Mouse (Mus musculus): ENCODE measurements around the gene Abhd14b. TPM values are rescaled to one million over a fixed set of nuclear protein-coding genes. Genes with fewer than 3 reads are reported as not detected.
A peak's percentile ranks its signal among the peaks of the same experiment; 100 is the strongest.

Gene Abhd14b
- polyA plus RNA-seq, 1 experiment from 2014 or later, result 28.3 TPM

GRCm38 (mm10) chr9:106461026-106461415 lies 13.8 kb downstream of the Abhd14b start:
- no peak overlapping the region for H3K4me2 ChIP-seq (ENCODE audit: low read depth, low read length)
- H3K9me3 ChIP-seq (replicated peaks; ENCODE audit: control insufficient read depth, low read length), result no peaks in the 10 kb centered on the region
- WGBS, result 89% methylated on average over 9 of the region's 9 CpGs
- no peak overlapping the region for H3K4me3 ChIP-seq (replicated peaks; ENCODE audit: low read length)
- ATAC-seq (ENCODE audit: insufficient read depth, low FRiP score), result no peak
- H3K9ac ChIP-seq (ENCODE audit: low read length), result no peak overlapping the region
- no peaks in the 10 kb centered on the region; the same call in 1 of the 2 replicates for H3K27me3 ChIP-seq (ENCODE audit: control insufficient read depth, insufficient read depth, low read length)
- peaks cover 18% of the 10 kb centered on the region for H3K4me1 ChIP-seq (ENCODE audit: control insufficient read depth, insufficient read depth, low read length)
- H3K27ac ChIP-seq (ENCODE audit: low read length), result no peak overlapping the region
- peaks cover 14% of the 10 kb centered on the region for H3K36me3 ChIP-seq (ENCODE audit: control insufficient read depth, insufficient read depth, low read length)

- no peak for ATAC-seq (ENCODE audit: insufficient read depth, low FRiP score)
- peaks cover 9% of the 10 kb centered on the region for H3K4me1 ChIP-seq (ENCODE audit: control insufficient read depth, insufficient read depth, low read length)
- H3K4me3 ChIP-seq (replicated peaks; ENCODE audit: low read length), result no peak overlapping the region
- 81% methylated on average over 16 of the region's 16 CpGs for WGBS
- no peaks in the 10 kb centered on the region; the same call in 1 of the 2 replicates for H3K27me3 ChIP-seq (ENCODE audit: control insufficient read depth, insufficient read depth, low read length)
- no peak overlapping the region for H3K4me2 ChIP-seq (ENCODE audit: low read depth, low read length)
- no peak overlapping the region for H3K27ac ChIP-seq (ENCODE audit: low read length)
- H3K36me3 ChIP-seq (ENCODE audit: control insufficient read depth, insufficient read depth, low read length), result peaks cover 14% of the 10 kb centered on the region
- H3K9me3 ChIP-seq (replicated peaks; ENCODE audit: control insufficient read depth, low read length), result no peaks in the 10 kb centered on the region
- no peak overlapping the region for H3K9ac ChIP-seq (ENCODE audit: low read length)
Observed at GRCm38 (mm10) chr9:106461641-106462429, 14.6 kb downstream of the Abhd14b start.

GRCm38 (mm10) chr9:106462430-106462800 lies 15.2 kb downstream of the Abhd14b start:
- no peaks in the 10 kb centered on the region; the same call in 1 of the 2 replicates for H3K27me3 ChIP-seq (ENCODE audit: control insufficient read depth, insufficient read depth, low read length)
- no peak overlapping the region for H3K4me3 ChIP-seq (replicated peaks; ENCODE audit: low read length)
- no peak overlapping the region for H3K4me2 ChIP-seq (ENCODE audit: low read depth, low read length)
- no peak overlapping the region for H3K27ac ChIP-seq (ENCODE audit: low read length)
- WGBS, result 95% methylated on average over 12 of the region's 12 CpGs
- H3K36me3 ChIP-seq (ENCODE audit: control insufficient read depth, insufficient read depth, low read length), result peaks cover 14% of the 10 kb centered on the region
- no peaks in the 10 kb centered on the region for H3K9me3 ChIP-seq (replicated peaks; ENCODE audit: control insufficient read depth, low read length)
- no peak overlapping the region for H3K9ac ChIP-seq (ENCODE audit: low read length)
- peaks cover 7% of the 10 kb centered on the region; the same call in 1 of the 2 replicates for H3K4me1 ChIP-seq (ENCODE audit: control insufficient read depth, insufficient read depth, low read length)
- no peak for ATAC-seq (ENCODE audit: insufficient read depth, low FRiP score)

GRCm38 (mm10) chr9:106463122-106464063 lies 16.1 kb downstream of the Abhd14b start:
- no peaks in the 10 kb centered on the region for H3K9me3 ChIP-seq (replicated peaks; ENCODE audit: control insufficient read depth, low read length)
- H3K4me3 ChIP-seq (replicated peaks; ENCODE audit: low read length), result no peak overlapping the region
- no peak overlapping the region for H3K27ac ChIP-seq (ENCODE audit: low read length)
- ATAC-seq (ENCODE audit: insufficient read depth, low FRiP score), result no peak
- H3K9ac ChIP-seq (ENCODE audit: low read length), result no peak overlapping the region
- peaks cover 7% of the 10 kb centered on the region; the same call in 1 of the 2 replicates for H3K4me1 ChIP-seq (ENCODE audit: control insufficient read depth, insufficient read depth, low read length)
- 87% methylated on average over 21 of the region's 21 CpGs for WGBS
- peaks cover 14% of the 10 kb centered on the region for H3K36me3 ChIP-seq (ENCODE audit: control insufficient read depth, insufficient read depth, low read length)
- no peaks in the 10 kb centered on the region; the same call in 1 of the 2 replicates for H3K27me3 ChIP-seq (ENCODE audit: control insufficient read depth, insufficient read depth, low read length)
- H3K4me2 ChIP-seq (ENCODE audit: low read depth, low read length), result no peak overlapping the region

- peak; percentile 70 for ATAC-seq (ENCODE audit: insufficient read depth, low FRiP score)
- H3K9ac ChIP-seq (ENCODE audit: low read length), result peak overlapping the region; percentile 81
- no peaks in the 10 kb centered on the region; the same call in 1 of the 2 replicates for H3K27me3 ChIP-seq (ENCODE audit: control insufficient read depth, insufficient read depth, low read length)
- H3K9me3 ChIP-seq (replicated peaks; ENCODE audit: control insufficient read depth, low read length), result no peaks in the 10 kb centered on the region
- H3K4me3 ChIP-seq (replicated peaks; ENCODE audit: low read length), result peak overlapping the region; percentile 56
- H3K4me2 ChIP-seq (ENCODE audit: low read depth, low read length), result peak overlapping the region; percentile 99
- peaks cover 7% of the 10 kb centered on the region; the same call in 1 of the 2 replicates for H3K4me1 ChIP-seq (ENCODE audit: control insufficient read depth, insufficient read depth, low read length)
- H3K27ac ChIP-seq (ENCODE audit: low read length), result no peak overlapping the region
- H3K36me3 ChIP-seq (ENCODE audit: control insufficient read depth, insufficient read depth, low read length), result peaks cover 14% of the 10 kb centered on the region
- 3% methylated on average over 99 of the region's 99 CpGs for WGBS
Observed at GRCm38 (mm10) chr9:106464751-106465541, 17.7 kb downstream of the Abhd14b start.

GRCm38 (mm10) chr9:106465571-106466200 lies 18.4 kb downstream of the Abhd14b start, which contains the start of gene Gpr62:
Gpr62 (minus strand) TSS chr9:106465938.
- Histone ChIP-seq H3K27me3 (ENCODE audit: control insufficient read depth, insufficient read depth, low read length) (no peaks in the 10 kb centered on the region; the same call in 1 of the 2 replicates), H3K36me3 (ENCODE audit: control insufficient read depth, insufficient read depth, low read length) (peaks cover 12% of the 10 kb centered on the region), H3K9me3 (replicated peaks; ENCODE audit: control insufficient read depth, low read length) (no peaks in the 10 kb centered on the region), H3K27ac (ENCODE audit: low read length) (no peak within 1 kb of the TSS), H3K4me1 (ENCODE audit: control insufficient read depth, insufficient read depth, low read length) (peaks cover 7% of the 10 kb centered on the region; the same call in 1 of the 2 replicates), H3K4me3 (replicated peaks; ENCODE audit: low read length) (peak within 1 kb of the TSS; percentile 56), H3K4me2 (ENCODE audit: low read depth, low read length) (peak within 1 kb of the TSS; percentile 99), H3K9ac (ENCODE audit: low read length) (peak within 1 kb of the TSS; percentile 81)
- no peak for ATAC-seq (ENCODE audit: insufficient read depth, low FRiP score)
- 34% methylated on average over 26 of the region's 26 CpGs for WGBS

GRCm38 (mm10) chr9:106466721-106467120 lies 19.5 kb downstream of the Abhd14b start:
- Histone ChIP-seq H3K9ac (ENCODE audit: low read length) (no peak overlapping the region), H3K4me1 (ENCODE audit: control insufficient read depth, insufficient read depth, low read length) (peaks cover 8% of the 10 kb centered on the region), H3K27me3 (ENCODE audit: control insufficient read depth, insufficient read depth, low read length) (no peaks in the 10 kb centered on the region; the same call in 1 of the 2 replicates), H3K36me3 (ENCODE audit: control insufficient read depth, insufficient read depth, low read length) (peaks cover 6% of the 10 kb centered on the region; the same call in 1 of the 2 replicates), H3K27ac (ENCODE audit: low read length) (no peak overlapping the region), H3K9me3 (replicated peaks; ENCODE audit: control insufficient read depth, low read length) (no peaks in the 10 kb centered on the region), H3K4me2 (ENCODE audit: low read depth, low read length) (no peak overlapping the region), H3K4me3 (replicated peaks; ENCODE audit: low read length) (no peak overlapping the region)
- no peak for ATAC-seq (ENCODE audit: insufficient read depth, low FRiP score)
- WGBS, result 76% methylated on average over 6 of the region's 6 CpGs

- H3K4me3 ChIP-seq (replicated peaks; ENCODE audit: low read length), result no peak overlapping the region
- H3K36me3 ChIP-seq (ENCODE audit: control insufficient read depth, insufficient read depth, low read length), result no peaks in the 10 kb centered on the region
- no peaks in the 10 kb centered on the region; the same call in 1 of the 2 replicates for H3K27me3 ChIP-seq (ENCODE audit: control insufficient read depth, insufficient read depth, low read length)
- 89% methylated on average over 7 of the region's 7 CpGs for WGBS
- no peak overlapping the region for H3K4me2 ChIP-seq (ENCODE audit: low read depth, low read length)
- no peak overlapping the region for H3K9ac ChIP-seq (ENCODE audit: low read length)
- H3K9me3 ChIP-seq (replicated peaks; ENCODE audit: control insufficient read depth, low read length), result no peaks in the 10 kb centered on the region
- H3K4me1 ChIP-seq (ENCODE audit: control insufficient read depth, insufficient read depth, low read length), result peaks cover 11% of the 10 kb centered on the region
- H3K27ac ChIP-seq (ENCODE audit: low read length), result no peak overlapping the region
- ATAC-seq (ENCODE audit: insufficient read depth, low FRiP score), result no peak
Observed at GRCm38 (mm10) chr9:106467746-106468145, 20.5 kb downstream of the Abhd14b start.
